Comparison of ENCODE assay signal across 23 mouse cellular contexts in the genomic region with DNA sequence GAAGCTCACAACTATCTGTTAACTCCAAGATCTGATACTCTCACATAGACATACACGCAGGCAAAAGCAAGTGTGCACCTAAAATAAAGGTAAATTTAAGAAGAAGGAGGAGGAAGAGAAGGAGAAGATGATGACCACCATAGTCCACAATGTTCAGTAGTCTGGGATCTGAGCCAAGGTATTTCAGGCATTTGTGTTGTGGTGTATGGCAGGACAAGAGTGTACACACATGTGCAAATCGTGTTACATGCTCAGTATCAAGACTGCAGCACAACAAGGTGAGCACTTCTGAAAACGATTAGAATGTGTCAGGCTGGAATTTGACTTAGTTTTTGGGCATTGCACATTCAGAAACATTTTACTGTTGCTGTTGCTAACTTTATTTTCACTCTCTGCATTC.
A peak's percentile ranks its signal among the peaks of the same experiment; 100 is the strongest.
DNase-seq lines count a peak whose midpoint lies in the region; ATAC-seq lines count a peak whose summit lies in the region.
"Had no signal": no experiment of that assay in that cellular context is flagged by ENCODE, and none has a peak within 500 bp of the region (broad histone marks: within the 10 kb centered on the region; RNA-seq: fewer than 3 reads in every experiment).

No protein-coding gene starts in this region.

- H3K27ac ChIP-seq in heart, embryonic 15.5 days, result peak overlapping the region; percentile 70
- H3K27ac ChIP-seq in heart, embryonic 12.5 days (ENCODE audit: poor library complexity, severe bottlenecking), result no peak overlapping the region
- H3K27ac ChIP-seq: embryonic facial prominence, embryonic 12.5 days; forebrain, embryonic 12.5 days; forebrain, embryonic 15.5 days; hindbrain, embryonic 12.5 days; hindbrain, embryonic 15.5 days had no signal

- intact Hi-C loops in heart, postnatal 10 days (cut with DNase I), result no loop called here

- peaks cover 10% of the 10 kb centered on the region; the same call in 1 of the 2 replicates for H3K4me1 ChIP-seq in heart, embryonic 15.5 days (replicated peaks)
- H3K4me1 ChIP-seq in heart, embryonic 12.5 days (replicated peaks), result peaks cover 11% of the 10 kb centered on the region
- H3K4me1 ChIP-seq: embryonic facial prominence, embryonic 12.5 days; forebrain, embryonic 12.5 days; forebrain, embryonic 15.5 days; hindbrain, embryonic 12.5 days; hindbrain, embryonic 15.5 days had no signal

- no peak overlapping the region for H3K9ac ChIP-seq in heart, embryonic 15.5 days
- no peak overlapping the region for H3K9ac ChIP-seq in heart, embryonic 12.5 days
- H3K9ac ChIP-seq: embryonic facial prominence, embryonic 12.5 days; forebrain, embryonic 12.5 days; forebrain, embryonic 15.5 days; hindbrain, embryonic 12.5 days; hindbrain, embryonic 15.5 days had no signal

- DNase-seq in heart, adult 11 months, result peak; percentile 13
- no peak for DNase-seq in heart, adult 18-20 months
- peak; percentile 9 to 14 for DNase-seq in heart, postnatal 10 days
- no peak for DNase-seq in heart, adult 9 months (ENCODE audit: low spot score in 2 of 2)
- no peak for DNase-seq in thymus, postnatal 10 days (ENCODE audit: low spot score in 2 of 2)
- DNase-seq: adrenal gland, postnatal 10 days; adrenal gland, postnatal 36 days; cerebellum, adult 18-20 months; cerebellum, adult 9-10 months; cerebellum, postnatal 14 days; gastrocnemius, postnatal 25 days; kidney, adult 2 months had no signal

- H3K27me3 ChIP-seq in heart, embryonic 15.5 days, result no peaks in the 10 kb centered on the region
- no peaks in the 10 kb centered on the region for H3K27me3 ChIP-seq in heart, embryonic 12.5 days (replicated peaks)
- H3K27me3 ChIP-seq: embryonic facial prominence, embryonic 12.5 days; forebrain, embryonic 12.5 days; forebrain, embryonic 15.5 days; hindbrain, embryonic 12.5 days; hindbrain, embryonic 15.5 days; Patski had no signal

- 0 out of 2 replicates have a peak, but pooled peaks have one; percentile 62 for ATAC-seq in heart, embryonic 15.5 days (replicated peaks; ENCODE audit: insufficient number of reproducible peaks, insufficient read depth, low FRiP score, low read depth)
- ATAC-seq in heart, embryonic 12.5 days (ENCODE audit: insufficient number of reproducible peaks, low FRiP score), result no peak
- ATAC-seq: CD4-positive, CD25-positive, alpha-beta regulatory T cell, adult 4 months; forebrain, embryonic 15.5 days; intestine, postnatal 0 days; Patski had no signal

- WGBS in heart, embryonic 15.5 days, result 42% methylated on average over 3 of the region's 3 CpGs
- 47% methylated on average over 3 of the region's 3 CpGs for WGBS in heart, embryonic 12.5 days

- no peak overlapping the region for H3K4me3 ChIP-seq in heart, embryonic 15.5 days
- H3K4me3 ChIP-seq in heart, embryonic 12.5 days, result no peak overlapping the region
- H3K4me3 ChIP-seq: embryonic facial prominence, embryonic 12.5 days; erythroblast, embryonic 14.5 days; forebrain, embryonic 12.5 days; forebrain, embryonic 15.5 days; hindbrain, embryonic 12.5 days; hindbrain, embryonic 15.5 days had no signal

- no peaks in the 10 kb centered on the region for H3K36me3 ChIP-seq in heart, embryonic 15.5 days
- H3K36me3 ChIP-seq in heart, embryonic 12.5 days, result no peaks in the 10 kb centered on the region
- H3K36me3 ChIP-seq: embryonic facial prominence, embryonic 12.5 days; forebrain, embryonic 12.5 days; forebrain, embryonic 15.5 days; hindbrain, embryonic 12.5 days; hindbrain, embryonic 15.5 days had no signal

- H3K4me2 ChIP-seq in heart, embryonic 15.5 days, result no peak overlapping the region
- H3K4me2 ChIP-seq in heart, embryonic 12.5 days, result no peak overlapping the region
- H3K4me2 ChIP-seq: embryonic facial prominence, embryonic 12.5 days; forebrain, embryonic 12.5 days; forebrain, embryonic 15.5 days; hindbrain, embryonic 12.5 days; hindbrain, embryonic 15.5 days had no signal

- no peaks in the 10 kb centered on the region for H3K9me3 ChIP-seq in heart, embryonic 15.5 days (replicated peaks)
- no peaks in the 10 kb centered on the region for H3K9me3 ChIP-seq in heart, embryonic 12.5 days (replicated peaks)
- H3K9me3 ChIP-seq: embryonic facial prominence, embryonic 12.5 days; forebrain, embryonic 12.5 days; forebrain, embryonic 15.5 days; hindbrain, embryonic 12.5 days; hindbrain, embryonic 15.5 days had no signal

Comparison
In these comparisons a context has a peak if more than half of its experiments do, and no peak if none do; other contexts are left out.
1. DNase-seq: peak in heart, adult 11 months (single experiment) and heart, postnatal 10 days (2 of 2); none in heart, adult 18-20 months (0 of 2), heart, adult 9 months (0 of 2) and thymus, postnatal 10 days (0 of 2).